Mouse (Mus musculus) granulocyte monocyte progenitor cell, adult 5-6 weeks (primary cell): ENCODE measurements around the gene Ctla4. TPM values are rescaled to one million over a fixed set of nuclear protein-coding genes. Genes with fewer than 3 reads are reported as not detected.
A peak's percentile ranks its signal among the peaks of the same experiment; 100 is the strongest.

Experiments used
- ATAC-seq: replicated peaks from 2 replicates; pipeline ENCODE4 v1.8.0; 2016; ENCODE audit warnings: mild to moderate bottlenecking, moderate TSS enrichment, inconsistent platforms; ENCODE audit not compliant: poor library complexity, severe bottlenecking
- total RNA-seq, 2 experiments: library from RNA; stranded (forward) in 1 of 2; stranded (reverse) in 1 of 2; fragments of 200-712, 200-1000 nt in 1 of 2; fragments of >200 nt in 1 of 2; fragmentation: Nextera tagmentation in 1 of 2; gene quantifications; 2 replicates each; pipeline ENCODE4 v1.2.3; 2014 to 2017

The Ctla4 gene
- total RNA-seq, 2 experiments from 2014 or later = not detected

DNA sequence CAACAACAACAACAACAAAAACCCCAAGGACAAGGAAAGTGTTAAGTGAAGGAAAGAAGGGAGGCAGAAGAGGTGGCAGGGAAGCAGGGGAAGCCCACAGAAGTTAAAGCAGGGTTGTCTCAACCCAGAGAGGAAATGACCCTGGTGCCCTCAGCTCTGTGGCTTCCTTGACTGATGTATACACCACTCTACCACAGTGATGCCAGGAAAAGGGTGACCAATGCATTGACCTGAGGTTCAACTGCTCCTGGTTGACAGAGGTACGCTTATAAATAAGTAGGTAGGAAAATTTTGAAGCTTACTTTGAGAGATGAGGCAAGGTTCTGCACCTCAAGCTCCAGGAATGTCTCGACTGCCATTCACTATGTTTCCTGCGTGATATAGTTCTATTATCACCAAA is 24.8 kb downstream of the Ctla4 start:
- peak; percentile 51 for ATAC-seq

DNA sequence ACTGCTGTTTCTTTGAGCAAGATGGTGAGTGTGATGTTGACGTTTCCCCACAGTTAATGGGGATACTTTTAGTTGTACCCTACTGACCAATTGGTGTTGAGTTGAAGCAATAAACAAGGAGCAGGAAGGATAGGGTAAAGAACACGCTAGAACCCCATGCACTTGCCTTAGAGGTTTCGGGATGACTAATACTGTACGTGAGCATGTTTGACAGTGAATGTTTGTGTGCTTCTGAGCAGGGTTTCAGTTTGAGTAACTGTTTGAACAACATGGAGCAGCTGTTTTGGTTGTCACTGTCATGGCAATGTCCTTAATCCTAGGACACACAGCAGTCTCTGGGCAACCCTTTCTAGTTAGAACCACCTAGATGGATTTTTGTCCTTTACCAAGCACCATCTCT is 26.5 kb downstream of the Ctla4 start:
- no peak for ATAC-seq

DNA sequence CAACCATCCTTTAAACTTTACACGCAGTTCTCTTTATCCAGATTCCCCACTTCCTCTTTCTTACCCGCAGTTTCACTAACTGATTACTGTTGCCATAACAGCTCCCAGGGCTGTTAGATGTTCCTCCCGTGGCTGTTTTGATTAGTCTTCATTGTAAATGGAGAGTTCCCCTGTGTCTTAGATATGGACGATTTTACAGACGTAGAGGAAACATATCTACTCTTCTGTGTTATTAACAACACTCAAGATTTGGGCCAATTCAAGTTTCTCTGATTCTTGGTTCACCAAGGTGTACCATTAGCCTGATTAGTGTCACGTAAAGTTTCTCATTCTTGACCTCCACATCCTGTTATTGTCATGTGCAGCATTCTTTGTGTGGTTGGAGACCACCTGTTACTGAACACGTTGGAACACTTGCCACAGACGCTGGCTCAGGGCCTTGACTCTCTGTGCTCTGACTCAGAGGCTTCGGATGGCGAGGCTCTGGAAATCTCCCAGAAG is 29.5 kb downstream of the Ctla4 start:
- peak; percentile 80 for ATAC-seq

DNA sequence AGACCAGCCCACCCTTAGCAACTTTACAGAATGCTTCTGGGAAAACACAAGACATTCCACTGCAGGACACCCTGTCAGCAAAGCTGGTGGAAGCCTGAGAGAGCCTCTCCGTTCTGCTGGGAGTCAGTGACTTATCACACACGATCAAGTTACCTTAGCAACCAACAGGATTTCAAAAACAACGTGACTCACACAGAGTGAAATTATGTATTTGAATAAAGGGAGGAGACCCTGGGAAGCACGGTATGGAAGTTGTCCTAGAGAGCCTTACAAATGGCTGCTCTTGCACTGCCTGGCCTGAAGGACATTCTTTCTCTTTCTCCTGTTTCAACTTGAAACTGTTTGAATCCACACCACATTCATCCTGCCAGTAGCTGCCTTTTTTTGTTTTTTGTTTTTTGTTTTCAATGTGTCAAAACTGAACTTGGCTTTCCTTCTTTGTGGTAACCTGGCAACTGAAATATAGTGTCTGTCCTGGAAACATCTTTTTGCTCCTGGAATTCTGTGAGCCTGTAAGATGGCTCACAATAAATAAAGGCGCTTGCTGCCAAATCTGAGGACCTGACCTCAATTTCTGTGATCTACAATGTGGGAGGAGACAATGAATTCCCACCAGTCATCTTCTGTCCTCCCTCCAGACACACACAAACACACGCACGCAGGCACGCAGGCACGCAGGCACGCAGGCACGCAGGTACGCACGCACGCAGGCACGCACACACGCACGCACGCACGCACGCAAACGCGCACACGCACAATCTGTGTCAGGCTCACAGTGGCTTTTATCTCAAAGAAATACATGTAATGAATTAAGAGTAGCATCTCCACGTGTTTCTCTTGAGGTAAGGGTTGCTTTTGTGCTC is 33.9 kb downstream of the Ctla4 start:
- ATAC-seq = no peak

DNA sequence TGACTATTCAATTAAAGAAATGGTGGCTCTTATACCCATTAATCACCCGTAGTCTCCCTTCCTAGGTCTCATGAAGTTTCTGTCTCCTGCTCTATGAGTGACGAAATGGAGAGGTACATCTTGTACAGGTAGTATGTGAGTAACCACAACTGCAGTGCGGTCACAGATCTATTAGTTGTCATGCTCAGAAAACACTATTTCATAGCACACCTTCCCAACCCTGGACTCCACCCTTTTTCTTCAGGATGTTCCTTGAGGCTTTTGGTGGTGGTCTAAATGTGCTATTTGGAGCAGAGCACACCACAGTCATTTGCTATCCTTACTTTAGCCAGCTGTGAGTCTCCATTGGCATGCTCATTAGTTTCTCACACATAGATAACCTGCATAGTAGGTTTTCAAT is 42.2 kb downstream of the Ctla4 start:
- no peak for ATAC-seq

DNA sequence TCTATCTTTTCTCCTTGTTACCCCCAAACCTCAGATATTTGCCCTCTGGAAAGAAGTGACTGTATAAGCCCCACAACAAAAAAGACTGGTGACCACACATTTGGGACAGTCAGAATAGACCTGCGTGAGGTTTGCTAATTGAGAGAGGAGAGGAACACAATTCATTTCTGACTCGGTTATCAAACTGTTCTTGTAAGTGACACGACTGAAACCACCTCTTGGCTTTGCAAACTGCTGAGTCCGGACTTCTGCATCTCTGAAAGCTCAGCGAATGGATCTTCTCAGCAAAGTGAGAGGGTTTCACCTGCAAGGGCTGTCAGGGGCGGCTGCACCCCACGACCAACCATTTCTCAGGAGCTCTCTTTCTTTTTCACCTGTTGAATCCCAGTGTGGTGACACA is 43.6 kb downstream of the Ctla4 start:
- ATAC-seq = no peak

DNA sequence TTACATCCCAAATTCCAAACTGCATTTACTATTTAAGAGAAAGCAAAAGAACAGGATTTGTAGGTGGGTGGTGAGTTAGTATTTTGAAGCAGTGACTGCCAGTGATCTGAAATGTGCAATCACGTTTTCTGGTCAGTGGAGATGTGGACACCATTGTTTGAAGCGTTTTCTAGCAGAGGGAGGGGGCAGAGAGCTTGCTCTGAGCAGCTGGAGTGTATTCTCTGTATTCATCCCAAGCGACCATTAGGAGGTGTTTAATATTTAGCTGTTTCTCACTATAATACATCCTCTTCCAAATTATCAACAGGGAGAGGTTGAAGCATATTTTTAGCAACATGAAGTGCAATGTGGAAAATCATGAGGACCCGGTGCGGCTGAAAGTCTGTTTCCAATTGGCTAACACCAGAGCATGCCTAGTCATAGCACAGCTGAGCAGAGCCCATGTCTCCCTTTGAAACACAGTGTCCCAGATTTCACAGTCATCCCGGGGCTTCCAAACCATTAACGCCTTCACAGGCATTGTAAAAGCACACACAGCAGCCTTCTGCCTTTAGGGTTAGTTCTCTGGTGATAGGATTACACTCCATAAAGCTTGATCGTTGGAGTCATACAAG is 49.3 kb downstream of the Ctla4 start:
- no peak for ATAC-seq

DNA sequence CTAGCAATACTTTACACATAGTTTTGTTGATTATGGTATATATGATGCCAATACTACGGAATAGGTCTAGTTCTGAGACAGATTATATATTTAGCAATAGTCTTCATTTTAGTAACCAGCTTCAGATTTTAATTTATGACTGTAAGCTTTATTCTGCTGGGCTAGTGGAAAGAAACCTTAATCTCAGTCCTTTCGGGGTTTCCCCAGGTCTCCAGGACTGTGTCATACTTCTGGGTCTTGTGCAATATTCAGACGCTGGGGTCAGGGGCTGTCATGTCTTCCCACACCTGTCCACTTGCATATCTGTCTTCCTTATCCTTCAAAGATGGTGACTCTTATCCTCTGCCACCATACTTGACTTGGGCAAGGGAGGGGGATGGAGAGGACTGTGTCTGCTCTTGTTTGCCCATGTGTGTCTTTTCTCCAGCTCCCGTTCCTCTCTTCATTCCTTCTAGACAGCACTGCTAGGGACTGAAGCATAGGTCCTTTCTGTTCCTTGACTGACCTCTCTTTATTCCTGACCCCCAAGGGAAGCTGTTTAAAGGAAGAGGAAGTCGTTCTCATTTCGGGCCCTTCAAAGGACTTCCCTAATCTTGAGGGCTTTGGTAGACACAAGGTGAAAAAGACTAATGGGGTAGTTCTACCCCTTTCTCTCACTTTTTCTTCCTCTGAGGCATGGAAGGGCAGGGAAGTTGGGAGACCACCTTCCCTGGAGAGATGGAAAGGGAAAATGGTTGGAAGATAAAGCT is 50.3 kb downstream of the Ctla4 start:
- peak; percentile 69 for ATAC-seq

DNA sequence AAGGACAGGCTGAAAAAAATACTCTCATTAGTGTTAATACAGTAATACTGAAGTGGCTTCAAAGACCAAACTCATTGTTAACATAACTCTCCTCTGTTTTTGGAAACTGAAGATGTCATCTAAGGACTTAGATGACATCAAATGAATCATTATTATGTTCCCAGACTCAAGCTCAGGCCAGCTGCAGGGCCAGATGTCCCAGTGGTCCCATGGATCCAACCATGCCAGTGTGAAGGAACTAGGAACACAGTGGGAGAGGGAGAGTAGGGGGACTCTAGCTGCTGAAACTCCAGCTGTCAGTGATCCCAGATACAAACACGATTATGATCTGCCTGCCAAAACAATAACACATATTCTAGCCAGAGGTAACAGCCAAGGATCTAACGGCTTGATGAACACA is 51.5 kb downstream of the Ctla4 start:
- ATAC-seq = no peak

DNA sequence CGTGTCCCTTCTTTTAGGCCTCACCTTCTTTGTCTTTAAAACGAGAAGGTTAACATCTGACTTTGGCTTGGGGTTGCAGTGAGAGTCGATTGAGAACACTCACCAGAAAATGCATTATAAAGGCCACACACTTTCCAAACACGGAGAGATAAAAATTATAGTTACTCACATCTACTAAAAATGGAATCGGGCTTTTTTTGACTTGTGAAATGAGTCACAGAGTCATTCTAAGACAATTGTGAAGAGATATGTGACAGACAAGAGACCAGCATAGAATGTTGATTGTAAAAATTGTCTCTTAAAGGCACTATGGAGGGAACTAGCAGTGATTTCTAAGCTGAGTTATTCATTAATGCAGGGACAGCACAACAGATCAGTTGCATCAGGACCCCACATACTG is 52.2 kb downstream of the Ctla4 start:
- ATAC-seq = no peak

DNA sequence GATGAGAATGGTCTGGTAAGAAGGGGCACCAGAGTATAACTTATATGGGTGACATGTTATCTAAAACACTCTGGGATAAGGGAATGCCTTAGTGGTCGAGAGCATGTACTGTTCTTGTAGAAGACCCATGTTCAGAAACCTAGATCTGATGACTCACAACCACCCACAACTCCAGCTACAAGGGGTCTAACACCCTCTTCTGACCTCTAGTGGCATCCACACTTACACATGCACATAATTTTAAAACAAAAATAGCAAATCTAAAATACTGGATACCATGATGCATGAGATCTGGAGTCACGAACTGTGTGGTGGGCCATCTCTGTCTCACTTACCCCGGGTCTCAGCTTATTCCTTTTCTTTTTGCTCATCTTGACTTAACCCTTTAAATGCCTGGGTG is 53.2 kb downstream of the Ctla4 start:
- ATAC-seq = no peak

DNA sequence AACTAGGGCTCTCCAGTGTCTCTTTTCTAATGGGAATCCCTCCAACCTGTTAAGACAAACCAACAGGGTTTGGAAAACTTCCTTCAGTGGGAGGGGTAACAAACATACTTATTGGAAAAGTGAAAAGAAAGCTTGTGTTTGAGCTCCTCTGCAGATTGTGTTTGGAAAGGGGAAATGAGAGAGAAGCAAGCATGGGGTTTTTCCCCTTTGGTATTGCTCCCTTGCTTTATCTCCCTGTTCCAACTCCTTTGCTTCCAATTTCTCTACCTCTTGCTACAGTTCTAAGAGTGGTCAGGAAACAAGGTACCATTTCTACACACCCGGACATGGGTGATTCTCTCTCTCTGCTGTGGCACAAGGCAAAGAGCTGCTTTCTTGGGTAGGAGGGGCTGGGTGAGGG is 53.8 kb downstream of the Ctla4 start:
- ATAC-seq = peak; percentile 61

DNA sequence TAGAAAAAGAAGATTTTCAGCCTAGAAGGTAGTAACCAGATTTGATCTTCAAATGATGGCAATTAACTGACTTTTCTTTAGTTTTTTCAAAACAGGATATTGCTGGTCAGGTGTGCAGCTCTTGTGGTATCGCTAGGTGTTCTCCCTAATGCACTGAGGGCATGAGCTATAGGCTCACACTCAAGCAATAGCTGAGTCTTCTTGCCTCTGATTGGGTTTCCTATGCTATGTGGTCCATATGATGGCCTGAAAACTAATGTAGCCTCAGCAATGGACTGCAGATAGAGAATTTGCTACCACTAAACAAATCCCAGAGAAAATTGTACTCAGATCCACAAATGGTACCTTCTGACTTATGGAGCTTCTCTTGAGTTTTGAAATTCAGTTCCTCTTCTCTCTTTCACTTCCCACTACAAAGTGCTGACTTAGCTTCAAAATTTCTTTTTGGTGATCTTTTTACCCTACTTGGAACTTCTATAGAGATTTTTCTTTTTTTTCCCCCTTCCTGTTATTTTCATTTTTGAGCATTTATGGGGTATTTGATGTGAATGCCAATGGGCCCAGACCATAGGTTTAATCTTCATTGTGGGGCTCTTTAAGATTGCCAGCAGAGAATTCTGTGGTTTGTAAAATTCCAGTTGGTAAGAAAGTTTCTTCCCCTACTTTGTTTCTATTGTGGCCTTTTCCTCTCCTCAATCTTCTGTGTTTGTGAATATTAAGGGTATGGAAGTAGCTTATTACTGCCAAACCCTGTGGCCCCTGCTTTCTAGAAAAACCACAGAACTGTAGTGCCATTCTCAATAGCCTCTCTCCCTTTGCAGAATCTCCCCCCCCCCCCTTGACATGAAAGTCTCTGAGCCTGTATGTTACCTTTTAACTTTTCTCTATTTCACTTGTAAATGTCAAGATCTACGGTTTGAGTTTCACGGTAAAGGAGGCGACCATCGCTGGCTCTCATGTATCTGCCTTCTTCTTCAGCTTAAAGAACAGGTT is 54.6 kb downstream of the Ctla4 start:
- peak; percentile 51 for ATAC-seq

DNA sequence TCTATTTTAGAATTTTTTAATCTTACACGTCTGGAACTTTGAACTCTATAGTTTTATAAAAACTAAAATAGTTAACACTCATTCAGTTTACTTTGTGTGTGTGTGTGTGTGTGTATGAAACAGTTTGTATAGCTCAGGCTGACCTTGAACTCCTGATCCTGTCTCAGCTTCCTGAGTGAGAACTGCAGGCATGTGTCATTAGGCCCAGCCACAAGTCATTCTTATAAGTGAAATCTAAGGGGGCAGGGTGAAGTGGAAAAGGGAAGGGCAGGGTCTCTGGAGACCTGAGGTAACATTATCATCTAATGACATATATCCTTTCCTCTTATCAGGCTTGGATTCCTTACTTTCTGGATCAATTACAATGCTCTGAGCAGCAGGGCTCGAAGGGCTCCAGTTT is 56.1 kb downstream of the Ctla4 start:
- ATAC-seq = no peak

DNA sequence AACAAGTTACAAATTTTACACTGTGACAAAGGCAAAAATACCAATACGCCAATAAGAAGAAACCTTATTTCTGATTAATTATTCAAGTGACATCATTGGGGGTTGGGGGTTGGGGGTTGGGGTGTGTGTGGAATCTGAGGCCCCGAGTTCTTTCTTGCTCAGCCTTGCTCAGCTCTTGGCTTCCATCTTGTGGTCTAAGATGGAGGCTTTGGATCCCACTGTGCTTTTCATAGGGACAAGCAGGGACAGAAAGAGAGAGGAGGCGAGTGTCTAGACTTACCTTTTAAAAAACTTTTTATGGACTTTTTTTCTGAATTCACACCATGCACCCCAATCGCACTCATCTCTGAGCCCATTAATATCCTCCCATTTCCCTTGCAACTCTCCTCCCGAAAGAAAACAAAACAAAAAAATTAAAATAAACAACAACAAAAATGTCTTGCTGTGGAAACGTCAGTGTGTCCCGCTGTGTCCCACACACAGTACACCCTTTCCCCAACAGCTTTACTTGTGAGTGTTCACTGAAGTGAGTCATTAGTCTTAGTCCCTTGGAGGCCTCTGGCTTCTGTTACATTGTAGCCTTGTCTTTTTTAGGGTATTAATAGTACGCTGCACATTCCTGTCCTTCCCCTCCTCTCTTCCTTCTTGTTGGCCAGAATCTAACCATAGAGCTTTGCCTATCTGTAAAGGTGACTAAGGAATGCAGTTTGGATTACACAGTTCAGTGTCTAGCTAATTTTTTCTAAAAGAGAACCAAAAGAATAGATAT is 59.0 kb downstream of the Ctla4 start:
- no peak for ATAC-seq

DNA sequence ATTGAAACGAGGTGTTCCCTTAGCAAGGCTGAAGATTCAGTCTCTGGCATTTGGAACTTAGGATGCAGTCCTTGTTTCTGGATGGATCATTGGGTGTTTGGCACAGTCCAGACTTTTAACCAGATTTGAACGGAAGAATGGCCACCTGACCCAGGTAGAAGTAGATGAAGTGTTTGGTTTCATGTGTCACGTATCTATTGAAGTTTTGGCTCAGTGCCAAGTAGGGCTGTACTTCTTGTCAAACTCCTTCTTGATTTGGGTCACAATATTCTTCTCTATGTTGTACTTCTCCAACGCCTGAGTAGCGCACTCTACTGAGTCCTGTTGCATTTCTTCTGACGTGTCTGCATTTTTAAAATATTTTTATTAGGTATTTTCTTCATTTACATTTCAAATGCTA is 61.3 kb downstream of the Ctla4 start:
- no peak for ATAC-seq

DNA sequence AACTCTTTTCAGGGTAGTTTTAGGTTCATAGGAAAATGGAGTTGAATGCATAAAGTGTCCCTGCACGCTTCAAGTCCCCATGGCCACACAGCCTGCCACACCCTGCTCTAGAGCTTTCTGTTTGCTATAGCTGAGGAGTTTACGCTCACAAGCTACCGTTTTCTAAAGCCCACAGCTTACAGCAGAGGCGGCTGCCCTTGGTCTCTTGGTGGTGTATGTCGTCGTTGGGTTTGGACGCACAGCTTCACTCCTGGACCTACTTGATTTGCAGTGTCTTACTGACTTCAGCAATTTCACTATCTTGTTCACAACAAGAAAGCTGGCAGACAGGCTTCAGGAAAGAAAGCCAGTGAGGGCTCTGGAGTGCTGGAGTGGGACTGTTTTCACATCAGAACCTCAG is 66.2 kb downstream of the Ctla4 start:
- no peak for ATAC-seq

DNA sequence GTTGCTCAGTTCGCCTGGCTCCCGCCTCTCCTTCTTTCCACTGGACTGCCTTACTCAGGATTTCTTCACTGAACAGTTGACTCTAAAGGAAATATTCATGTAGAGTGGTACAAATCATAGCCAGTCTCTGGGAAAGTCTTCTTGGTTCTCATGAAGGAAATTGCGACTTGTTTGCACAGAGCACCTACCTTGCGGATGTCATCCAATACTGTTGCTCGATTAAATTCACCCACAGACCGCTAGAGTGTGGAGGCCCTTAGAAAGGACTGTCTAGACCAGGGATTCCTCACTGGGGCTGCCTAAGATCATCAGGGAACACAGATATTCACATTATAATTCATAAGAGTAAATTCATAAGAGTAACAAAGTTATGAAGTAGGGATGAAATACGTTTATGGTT is 66.9 kb downstream of the Ctla4 start:
- ATAC-seq = no peak

DNA sequence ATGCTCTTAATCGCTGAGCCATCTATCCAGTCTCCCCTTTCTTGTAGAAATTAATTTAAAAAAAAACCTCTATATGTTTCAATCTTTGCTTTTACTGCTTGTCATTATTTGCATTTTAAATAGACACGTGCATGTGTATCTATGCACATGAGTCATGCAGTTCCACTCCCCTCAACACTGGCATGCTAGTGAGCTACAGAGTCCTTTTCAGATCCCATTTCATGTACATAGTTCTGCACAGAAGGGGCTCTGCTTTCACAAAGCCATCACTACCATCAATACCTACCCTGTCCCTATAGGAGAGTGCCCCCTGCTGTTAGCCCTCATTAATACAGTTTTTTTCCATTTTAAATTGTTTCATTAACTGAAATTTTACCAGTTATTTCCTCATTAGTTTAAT is 68.0 kb downstream of the Ctla4 start:
- ATAC-seq = peak; percentile 70
